Mouse (Mus musculus) layer of hippocampus, postnatal 36 days (tissue): Measurements from ENCODE around the gene Gm20538. TPM values are rescaled to one million over a fixed set of nuclear protein-coding genes. Genes with fewer than 3 reads are reported as not detected.

ENCODE experiments used
- DNase-seq, 2 experiments: peaks; one replicate each; pipeline ENCODE4 v3.0.0; 2022
- total RNA-seq, 2 experiments: library from RNA; stranded (reverse); gene quantifications; 2 replicates each; pipeline ENCODE4 v1.2.3; 2021

The Gm20538 gene
- total RNA-seq: not detected

GRCm38 (mm10) chr19:44552731-44553130 is at the start of gene Gm20538:
Gene Gm20538 (minus strand): TSS chr19:44552831.
- no peak for DNase-seq

GRCm38 (mm10) chr19:44594180-44594579 is 41.5 kb upstream of the Gm20538 start:
- DNase-seq: no peak

GRCm38 (mm10) chr19:44591638-44592037 is 39.0 kb upstream of the Gm20538 start:
- no peak for DNase-seq

DNA sequence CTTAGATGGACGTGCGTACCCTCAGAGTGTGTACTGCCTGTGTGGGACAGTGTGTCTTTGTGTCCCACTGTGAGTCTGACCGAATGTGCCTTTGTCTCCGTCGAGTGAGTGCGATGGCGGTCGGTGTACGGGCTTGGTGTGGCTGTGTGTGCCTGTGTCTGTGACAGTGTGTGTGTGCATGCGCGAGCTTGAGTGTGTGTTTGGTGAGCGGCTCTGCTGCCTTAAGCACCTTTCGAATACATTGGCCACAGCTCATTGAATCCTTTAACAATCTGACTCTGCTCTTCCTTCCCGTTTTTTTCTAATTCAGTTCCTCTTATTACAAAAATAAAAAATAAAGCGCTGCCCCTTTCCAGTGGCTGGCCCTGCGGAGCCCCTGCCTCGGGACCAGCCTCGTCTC is 38.4 kb upstream of the Gm20538 start:
- no peak for DNase-seq

GRCm38 (mm10) chr19:44589591-44590223 is 37.1 kb upstream of the Gm20538 start:
- DNase-seq: no peak

DNA sequence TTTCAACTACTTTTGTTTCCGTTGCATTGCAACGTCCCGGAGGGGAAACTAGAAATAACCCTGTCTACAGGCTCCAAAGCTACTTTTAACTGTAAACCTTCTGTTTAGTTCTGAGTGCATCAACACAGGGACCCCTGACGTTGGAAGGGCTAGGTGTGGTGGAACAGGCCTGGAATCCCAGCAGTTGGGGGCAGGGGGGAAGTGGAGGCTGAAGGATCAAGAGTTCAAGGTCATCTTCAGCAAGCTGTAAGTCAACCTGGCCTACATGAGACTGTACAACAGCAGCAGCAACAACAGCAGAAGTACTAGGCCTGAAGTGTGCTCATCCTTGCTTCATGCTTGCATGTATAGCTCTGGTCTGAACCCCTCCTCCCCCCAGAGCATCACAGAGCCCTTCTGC is 35.4 kb upstream of the Gm20538 start:
- no peak for DNase-seq

DNA sequence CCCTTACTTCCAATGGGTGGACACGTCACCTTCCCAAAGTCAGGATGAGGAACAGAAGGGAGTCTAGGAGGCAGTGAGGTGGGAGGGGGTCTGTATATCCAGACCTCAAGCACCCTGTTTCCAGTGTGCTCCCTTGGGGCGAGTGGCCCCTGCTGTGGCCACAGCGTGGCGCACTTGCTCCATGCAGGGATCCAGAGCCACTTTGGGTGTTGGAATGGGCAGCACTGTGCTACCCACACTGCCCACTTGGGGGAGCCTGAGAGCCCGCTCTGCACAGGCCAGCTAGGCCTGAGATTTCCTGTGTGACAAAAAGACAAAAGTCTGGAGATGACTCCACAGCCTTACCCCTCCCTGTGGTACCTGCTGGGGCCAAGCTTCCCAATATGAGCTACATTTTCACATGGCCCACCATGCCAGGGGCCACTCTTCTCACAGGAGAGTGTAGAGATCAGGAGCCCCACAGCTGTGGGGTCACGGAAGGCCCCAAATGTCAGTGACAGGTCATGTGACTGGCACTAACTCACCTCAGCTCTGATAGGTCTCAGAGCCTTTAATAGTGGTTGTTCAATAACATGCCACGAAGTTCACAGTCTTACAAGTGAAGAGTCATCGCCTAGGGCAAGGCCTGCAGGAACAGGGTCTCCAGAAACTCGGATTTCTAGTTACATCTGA is 30.1 kb upstream of the Gm20538 start:
- DNase-seq: peak; percentile 89 to 92

DNA sequence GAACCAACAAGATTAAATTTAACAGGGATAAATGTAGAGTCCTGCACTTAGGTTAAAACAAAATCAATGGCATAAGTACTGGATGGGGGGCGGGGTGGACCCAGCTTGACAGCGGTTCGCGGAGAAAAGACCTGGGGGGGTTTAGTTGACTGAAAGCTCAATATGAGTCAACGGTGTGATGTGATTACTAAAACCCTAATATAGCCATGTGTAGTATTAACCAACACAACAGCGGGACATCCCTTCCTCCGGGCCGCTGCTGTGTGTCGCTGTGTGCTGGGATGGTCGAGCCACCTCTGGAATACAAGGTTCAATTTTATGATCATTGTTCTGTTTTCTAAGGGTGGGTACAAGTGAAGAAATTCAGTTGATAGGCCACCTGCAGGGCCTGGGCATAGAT is 29.5 kb upstream of the Gm20538 start:
- DNase-seq: no peak

DNA sequence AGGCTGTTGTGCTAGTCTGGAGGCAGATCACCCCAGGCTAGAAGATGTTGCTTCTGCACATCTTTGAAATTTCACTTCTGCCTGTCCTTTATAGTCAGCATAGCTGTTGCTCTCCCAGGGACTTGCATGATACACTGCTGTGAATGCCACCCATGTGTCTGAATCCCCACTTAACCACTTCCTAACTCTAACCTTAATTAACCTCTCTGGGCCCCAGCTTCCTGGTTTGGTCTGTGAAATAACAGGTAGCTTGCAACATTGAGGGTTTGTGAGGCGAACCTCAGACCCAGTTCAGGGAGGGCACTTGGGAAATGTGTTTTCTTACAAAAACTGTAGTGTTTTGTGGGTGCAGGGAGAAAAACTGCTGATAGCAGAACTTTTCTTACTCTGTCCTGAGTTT is 25.4 kb upstream of the Gm20538 start:
- DNase-seq: no peak

DNA sequence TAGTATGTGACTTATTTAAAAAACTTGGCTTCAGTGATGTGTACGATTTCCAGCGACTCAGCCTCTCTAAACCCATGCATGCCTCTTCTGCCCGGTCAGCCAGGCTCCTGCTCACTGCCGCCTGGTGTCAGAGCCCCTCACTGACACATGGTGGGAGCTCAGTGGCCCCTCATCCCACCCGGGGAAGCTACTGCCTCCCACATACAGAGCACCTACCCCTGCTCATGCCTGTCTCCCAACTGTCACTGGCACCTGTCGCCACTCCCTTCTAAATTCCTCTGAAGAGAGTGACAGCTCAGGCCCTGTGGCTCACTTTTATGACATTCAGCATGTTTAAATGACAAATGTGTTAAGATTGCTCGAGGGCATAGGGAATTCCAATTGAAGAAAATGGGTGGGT is 23.6 kb upstream of the Gm20538 start:
- DNase-seq: no peak

DNA sequence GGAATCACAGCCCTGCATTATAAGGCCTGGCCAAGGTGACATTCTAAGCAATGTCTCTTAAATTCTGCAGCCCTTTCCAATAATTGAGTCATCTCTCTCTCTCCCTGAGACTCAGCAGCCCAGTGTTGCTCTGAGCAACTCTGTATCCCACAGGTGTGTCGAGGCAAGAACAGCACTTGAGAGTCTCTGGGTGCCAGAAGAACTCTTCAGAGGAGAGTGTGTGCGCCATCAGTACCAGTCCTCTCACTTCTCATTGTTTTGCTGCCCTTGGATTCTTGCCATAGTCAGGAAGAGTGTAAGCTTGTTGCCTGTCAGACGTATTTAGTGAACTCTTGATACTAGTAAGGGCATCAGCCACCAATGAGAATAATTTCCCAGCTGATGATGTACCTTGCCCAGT is 15.1 kb upstream of the Gm20538 start:
- DNase-seq: no peak

DNA sequence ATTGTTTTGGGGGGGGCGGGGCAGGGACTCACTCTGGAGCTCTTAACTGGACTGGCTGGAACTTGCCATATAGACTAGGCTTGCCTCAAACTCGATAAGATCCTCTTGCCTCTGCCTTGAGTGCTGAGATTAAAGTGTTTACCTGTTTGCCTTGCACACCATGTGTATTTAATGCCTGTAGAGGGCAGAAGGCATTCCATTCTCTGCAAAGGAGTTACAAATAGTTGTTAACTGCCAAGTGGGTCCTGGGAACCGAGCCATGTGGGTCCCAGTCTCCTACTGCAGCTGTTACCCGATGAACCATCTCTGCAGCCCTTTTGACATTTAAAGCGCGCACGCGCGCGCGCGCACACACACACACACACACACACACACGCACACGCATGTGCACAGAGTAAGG is 11.4 kb upstream of the Gm20538 start:
- no peak for DNase-seq

- peak; percentile 90 to 92 for DNase-seq
Measured at GRCm38 (mm10) chr19:44562652-44563206, 10.1 kb upstream of the Gm20538 start, which contains the start of gene Hif1an. Gene Hif1an (plus strand): TSS chr19:44562850.

GRCm38 (mm10) chr19:44554861-44555590 is 2.4 kb upstream of the Gm20538 start, which contains the start of gene Ndufb8:
Gene Ndufb8 (minus strand): TSS chr19:44555440.
- peak; percentile 94 to 96 for DNase-seq

GRCm38 (mm10) chr19:44554490-44554860 is 1.8 kb upstream of the Gm20538 start:
- DNase-seq: no peak

GRCm38 (mm10) chr19:44553286-44553685 is 655 bp upstream of the Gm20538 start:
- DNase-seq: no peak

- peak in 1 of 2 experiments; percentile 12 for DNase-seq
Measured at GRCm38 (mm10) chr19:44545321-44546041, 7.2 kb downstream of the Gm20538 start, which contains the start of gene Sec31b. Gene Sec31b (minus strand): TSS chr19:44545864.

DNA sequence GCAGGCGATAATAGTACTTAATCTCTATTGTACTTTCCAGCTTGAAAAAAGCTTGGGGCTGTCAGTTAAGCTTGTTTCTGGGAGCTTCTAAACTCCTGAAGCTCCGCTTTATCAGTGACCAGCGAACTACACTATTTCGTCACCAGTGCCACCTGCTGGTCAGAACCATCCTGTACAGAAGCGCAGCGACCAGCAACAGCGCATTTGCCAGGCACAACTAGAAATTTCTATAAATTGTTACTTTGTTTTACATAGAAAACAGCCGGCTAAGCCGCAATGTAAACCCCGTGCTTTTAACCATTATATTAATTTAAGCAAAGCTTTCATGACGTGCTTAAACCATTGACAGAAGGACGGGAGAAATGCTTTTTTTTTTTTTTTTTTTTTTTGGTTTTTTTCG is 7.9 kb downstream of the Gm20538 start:
- DNase-seq: peak; percentile 51 to 69

- DNase-seq: no peak
Measured at GRCm38 (mm10) chr19:44544372-44544771, 8.3 kb downstream of the Gm20538 start.

- no peak for DNase-seq
Measured at GRCm38 (mm10) chr19:44542694-44543178, 9.9 kb downstream of the Gm20538 start.

GRCm38 (mm10) chr19:44537416-44537815 is 15.2 kb downstream of the Gm20538 start:
- no peak for DNase-seq

GRCm38 (mm10) chr19:44535376-44535775 is 17.3 kb downstream of the Gm20538 start:
- no peak for DNase-seq
